Mouse (Mus musculus) thymus, adult 18-20 months (tissue): Measurements from ENCODE around the gene Golm1.
"Not testable (repeated sequence)": the region's sequence is repeated elsewhere in the genome, so short reads cannot be mapped to it uniquely, and the experiment has no call there.

Experiments used
- DNase-seq, 2 experiments: peaks; one replicate each; pipeline ENCODE4 v3.0.0; 2022; ENCODE audit warnings: mixed read lengths in 2 of 2

The Golm1 gene

GRCm38 (mm10) chr13:59675151-59676011, at the start of gene Golm1:
Golm1 (minus strand) TSS chr13:59675811.
- peak in 1 of 2 experiments; percentile 9 for DNase-seq

DNA sequence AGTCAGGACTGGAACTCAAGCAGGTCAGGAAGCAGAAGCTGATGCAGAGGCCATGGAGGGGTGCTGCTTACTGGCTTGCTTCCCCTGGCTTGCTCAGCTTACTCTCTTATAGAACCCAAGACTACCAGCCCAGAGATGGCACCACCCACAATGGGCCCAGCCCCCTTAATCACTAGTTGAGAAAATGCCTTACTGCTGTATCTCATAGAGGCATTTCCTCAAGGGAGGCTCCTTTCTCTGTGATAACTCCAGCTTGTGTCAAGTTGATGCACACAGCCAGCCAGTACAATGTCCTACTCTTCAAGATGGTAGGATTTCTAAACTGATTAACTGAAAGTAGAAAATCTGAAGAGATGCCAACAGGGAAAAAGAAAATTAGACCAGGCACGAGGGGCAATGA, 46.5 kb upstream of the Golm1 start:
- not testable (repeated sequence) for DNase-seq

DNA sequence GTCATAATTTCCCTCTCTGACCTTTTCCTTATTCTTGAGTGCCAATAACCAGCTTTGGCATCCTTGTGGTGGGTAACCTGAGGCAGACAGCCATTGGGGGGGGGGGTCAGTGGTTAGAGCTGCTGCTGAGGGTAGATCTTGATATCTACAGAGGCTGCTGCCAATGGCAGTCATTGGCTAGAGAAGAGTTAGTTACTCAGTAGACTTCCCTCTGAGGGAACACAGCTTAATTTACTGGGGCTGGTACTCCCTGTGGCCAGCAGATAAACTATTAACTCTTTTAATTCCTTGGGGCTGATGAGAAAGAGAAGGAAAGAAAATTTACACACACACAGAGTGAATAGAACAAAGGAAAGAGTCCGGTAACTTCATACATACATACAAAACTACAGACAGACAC, 43.9 kb upstream of the Golm1 start:
- no peak for DNase-seq

DNA sequence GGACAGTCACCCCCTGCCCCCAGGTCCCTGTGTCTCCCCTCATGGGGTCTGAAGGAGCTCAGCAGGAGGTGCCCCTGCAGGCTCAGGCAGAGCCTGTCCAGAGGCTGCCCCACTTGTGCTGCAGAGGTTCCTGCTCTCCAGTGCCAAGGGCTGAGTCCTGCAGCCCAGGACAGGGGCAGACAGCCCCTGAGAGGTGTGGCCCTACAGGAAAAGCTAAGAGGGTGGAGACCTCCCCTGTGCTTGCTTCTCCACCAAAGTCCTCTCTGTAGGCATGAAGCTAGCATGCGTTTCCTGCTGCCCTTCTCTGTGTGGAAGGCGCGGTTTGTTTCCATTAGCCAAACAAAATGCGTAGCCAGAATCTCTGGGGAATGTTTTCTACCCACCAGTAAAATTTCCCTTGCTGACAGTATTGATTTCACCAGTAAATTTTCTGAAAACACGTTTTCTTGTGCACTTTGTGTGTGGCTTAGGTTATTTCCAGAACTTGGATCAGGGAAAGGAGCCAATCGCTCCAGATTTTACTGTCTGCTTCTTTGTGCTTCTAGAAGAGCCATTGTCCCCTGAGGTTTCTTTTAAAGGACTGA, 43.3 kb upstream of the Golm1 start:
- not testable (repeated sequence) for DNase-seq

DNA sequence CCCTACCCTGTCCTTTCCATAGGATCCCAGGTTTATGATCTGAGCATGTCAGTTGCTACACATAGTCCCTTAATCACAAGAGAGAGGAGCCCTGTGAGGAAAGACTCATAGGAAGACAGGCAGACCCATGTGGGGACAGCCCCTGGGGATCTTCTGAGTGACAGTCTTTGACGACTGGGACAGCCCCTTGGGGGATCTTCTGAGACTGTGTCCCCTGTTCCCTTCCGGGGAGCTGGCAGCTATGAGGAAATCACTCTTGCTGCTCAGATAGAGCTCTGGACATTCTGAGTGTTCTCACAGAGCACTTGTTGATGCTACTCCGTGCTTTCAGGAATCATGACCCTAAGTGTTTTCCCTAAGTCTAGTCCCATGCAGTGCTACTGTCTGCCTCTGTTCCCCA, 38.1 kb upstream of the Golm1 start:
- no peak for DNase-seq

DNA sequence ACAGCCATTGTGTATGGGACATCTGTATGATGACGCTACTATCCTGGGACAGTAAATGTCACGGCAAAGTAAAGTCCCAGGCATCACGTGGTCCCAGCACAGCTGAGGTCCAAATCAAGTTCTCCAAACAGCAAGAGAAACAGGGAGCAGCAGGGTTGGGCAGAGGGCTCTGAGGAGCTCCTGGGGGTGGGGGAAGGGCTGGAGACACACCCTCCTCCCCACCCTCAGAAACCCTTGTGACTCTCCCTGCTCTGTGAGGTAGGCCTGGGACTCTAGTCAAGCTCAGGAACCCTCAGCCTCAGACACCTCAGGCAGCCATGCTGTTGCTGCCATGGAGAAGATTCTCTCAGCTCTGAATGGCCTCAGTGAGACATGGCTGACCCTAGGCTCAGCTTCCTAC, 36.4 kb upstream of the Golm1 start, which contains the start of gene Spata31d1b:
TSS of gene Spata31d1b (plus strand) at position 301 of the 400 bp plus-strand sequence.
- not testable (repeated sequence) for DNase-seq

DNA sequence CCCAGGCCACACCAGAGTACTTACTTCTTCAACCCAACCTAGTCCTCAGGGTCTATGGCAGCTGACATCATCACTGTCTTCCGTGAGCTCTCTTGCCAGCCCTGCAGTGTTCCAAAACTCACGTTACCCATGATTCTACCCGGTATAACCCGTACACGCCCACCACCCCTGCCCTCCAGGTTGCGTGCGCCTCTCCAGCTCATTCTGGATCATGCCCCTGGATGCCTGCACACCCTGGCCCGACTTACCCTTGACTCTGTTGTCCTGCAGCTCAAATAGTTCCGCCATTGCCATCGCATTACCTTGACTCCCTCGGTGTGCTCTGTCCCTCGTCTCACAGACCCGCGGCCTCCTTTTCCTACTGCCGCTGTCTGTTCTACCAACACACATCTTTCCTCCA, 34.6 kb upstream of the Golm1 start, which contains the start of gene Spata31d1a:
TSS of gene Spata31d1a (minus strand) at position 101 of the 400 bp plus-strand sequence.
- no peak for DNase-seq

GRCm38 (mm10) chr13:59704562-59704961, 29.0 kb upstream of the Golm1 start:
- DNase-seq: peak in 1 of 2 experiments; percentile 23

GRCm38 (mm10) chr13:59703514-59703913, 27.9 kb upstream of the Golm1 start:
- DNase-seq: no peak

DNA sequence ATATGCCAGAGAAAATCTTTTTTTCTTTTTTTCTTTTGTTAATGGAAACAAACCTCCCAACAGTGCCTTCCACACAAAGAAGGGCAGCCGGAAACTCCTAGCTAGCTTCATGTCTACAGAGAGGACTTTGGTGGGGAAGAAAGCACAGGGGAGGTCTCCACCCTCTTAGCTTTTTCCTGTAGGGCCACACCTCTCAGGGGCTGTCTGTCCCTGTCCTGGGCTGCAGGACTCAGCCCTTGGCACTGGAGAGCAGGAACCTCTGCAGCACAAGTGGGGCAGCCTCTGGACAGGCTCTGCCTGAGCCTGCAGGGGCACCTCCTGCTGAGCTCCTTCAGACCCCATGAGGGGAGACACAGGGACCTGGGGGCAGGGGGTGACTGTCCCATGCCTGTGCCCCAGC, 24.5 kb upstream of the Golm1 start:
- DNase-seq: not testable (repeated sequence)

- no peak for DNase-seq
Observed at GRCm38 (mm10) chr13:59699131-59699530, 23.5 kb upstream of the Golm1 start.

- peak in 1 of 2 experiments; percentile 12 for DNase-seq
Observed at GRCm38 (mm10) chr13:59695781-59696180, 20.2 kb upstream of the Golm1 start.

- DNase-seq: no peak
Observed at GRCm38 (mm10) chr13:59694008-59694407, 18.4 kb upstream of the Golm1 start, which contains the start of gene 4921517D22Rik. 4921517D22Rik (minus strand) TSS chr13:59694108.

DNA sequence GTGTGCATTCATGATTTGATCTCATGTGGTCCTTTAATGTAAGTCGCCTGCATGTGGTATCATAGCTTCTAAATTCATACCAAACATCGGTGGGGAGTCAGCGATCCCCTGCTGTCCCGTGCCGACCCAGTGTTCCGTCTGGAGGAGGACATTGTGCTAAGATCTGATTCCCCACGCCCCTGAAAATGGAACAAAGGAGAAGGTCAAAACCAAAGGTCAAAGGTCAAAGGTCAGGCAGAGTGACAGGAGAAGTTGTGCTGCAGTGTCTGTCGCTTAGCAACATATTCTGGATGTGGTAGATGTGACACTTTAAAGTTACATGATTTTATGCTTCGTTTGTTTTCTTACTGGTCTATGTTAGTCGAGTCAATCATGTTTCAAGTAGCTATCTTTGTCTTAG, 15.9 kb upstream of the Golm1 start:
- DNase-seq: no peak

- no peak for DNase-seq
Observed at GRCm38 (mm10) chr13:59690576-59690975, 15.0 kb upstream of the Golm1 start.

DNA sequence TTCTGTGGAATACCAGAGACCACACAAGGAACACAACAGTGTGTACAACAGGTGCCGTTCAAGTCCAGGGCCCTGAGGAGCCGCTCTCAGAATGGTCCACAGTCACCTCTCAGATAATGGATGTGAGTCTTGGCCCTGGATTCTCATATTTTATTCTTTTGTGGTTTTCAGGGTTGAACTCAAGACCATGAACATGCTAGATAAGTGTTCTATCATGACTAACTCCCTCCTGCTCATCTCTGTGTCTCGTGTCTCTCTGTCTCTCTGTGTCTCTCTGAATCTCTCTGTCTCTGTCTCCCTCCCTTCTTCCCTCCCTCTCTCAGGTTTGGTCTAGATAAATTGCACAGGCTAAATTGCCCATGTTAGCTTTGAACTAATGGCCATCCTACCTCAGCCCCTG, 14.2 kb upstream of the Golm1 start:
- DNase-seq: no peak

DNA sequence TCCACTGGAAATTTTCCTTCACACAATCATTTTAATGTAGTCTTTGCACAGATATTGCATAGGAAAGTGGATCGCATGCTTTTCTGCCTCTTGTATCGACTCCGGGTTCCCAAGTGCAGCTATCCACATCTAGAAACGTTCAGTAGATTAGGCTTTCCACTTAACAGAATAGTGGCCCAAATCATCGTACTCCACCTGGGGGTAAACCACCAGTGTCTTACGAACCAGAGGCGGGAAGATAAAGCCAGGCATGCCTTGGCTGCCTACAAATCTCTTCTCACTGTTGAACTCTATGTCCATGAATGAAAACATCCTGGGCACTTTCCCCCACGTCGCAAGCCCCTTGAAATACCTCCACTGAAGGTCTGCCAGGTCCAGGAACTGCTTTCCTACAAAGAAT, 13.7 kb upstream of the Golm1 start:
- no peak for DNase-seq

GRCm38 (mm10) chr13:59688338-59688770, 12.7 kb upstream of the Golm1 start:
- DNase-seq: no peak

DNA sequence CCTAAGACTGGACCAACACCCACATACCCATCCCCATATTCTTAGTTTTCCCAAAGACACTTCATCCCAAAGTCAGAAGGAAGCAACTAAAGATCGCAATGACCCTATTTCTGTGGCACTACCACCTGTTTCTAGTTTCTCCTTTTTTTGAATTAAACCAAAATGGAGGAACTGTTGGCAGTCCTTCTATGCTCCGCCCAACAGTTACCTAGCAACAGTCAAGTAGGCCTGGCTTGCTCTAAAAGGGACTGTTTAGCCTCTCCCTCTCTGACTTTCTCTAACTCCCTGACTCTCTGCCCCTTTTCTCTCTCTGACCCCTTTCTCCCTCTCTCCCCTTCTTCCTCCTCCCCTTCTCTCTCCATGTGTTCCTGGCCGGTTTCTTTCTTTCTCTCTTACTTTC, 9.6 kb upstream of the Golm1 start:
- DNase-seq: no peak

- no peak for DNase-seq
Observed at GRCm38 (mm10) chr13:59682629-59683028, 7.0 kb upstream of the Golm1 start.

GRCm38 (mm10) chr13:59679908-59680307, 4.3 kb upstream of the Golm1 start:
- DNase-seq: no peak

DNA sequence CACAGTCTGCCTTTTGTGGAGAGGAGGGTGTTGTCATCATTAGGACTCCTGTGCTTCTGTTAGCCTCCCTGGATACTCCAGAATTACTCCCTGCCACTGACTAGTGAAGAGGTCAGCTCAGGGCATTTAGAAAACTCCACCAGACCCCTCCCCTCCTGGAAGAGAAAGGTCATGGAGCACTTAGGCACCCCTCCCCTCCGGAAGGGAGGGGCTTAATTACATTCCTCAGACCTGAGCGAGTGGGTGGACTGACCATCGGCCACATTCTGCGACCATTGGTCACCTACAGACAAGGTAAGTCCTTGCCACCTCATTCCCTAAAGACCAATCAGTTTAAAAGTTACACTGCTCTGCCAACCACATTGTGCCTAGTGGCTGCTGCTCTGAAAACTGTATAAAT, 3.7 kb upstream of the Golm1 start:
- no peak for DNase-seq

DNA sequence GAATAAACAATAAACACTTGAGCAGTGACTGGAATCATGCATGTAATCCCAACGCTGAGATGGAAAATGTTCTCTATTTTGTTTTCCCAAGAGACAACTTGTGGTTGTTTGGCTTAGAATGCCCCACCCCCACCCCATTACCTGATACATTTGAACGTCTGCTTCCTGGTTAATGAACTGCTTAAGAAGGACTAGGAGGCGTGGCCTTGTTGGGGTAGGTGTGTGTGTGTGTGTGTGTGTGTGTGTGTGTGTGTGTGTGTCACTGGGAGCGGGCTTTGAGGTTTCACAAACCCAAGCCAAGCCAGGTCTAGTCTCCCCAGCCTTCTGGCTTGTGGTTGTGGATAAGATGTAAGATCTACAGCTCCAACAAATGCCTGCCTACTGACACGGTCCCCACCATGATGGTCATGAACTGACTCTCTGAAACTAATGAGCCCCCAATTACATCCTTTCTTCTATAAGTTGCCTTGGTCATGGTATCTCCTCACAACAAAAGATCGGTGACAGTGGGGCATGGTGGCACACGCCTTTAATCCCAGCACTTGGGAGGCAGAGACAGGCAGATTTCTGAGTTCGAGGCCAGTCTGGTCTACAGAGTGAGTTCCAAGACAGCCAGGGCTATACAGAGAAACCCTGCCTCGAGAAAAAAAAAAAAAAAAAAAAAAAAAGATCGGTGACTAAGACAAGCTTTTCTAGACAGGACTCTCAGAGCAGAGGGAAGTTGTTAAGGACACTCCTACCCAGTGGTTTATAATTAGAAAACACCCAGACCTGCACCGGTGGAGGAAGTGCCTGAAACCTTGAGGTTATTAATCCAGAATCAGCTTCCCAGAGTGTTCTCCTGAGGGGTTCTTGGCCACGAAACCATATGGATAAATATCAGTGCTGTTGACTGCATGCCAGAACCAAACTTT, 962 bp upstream of the Golm1 start:
- no peak for DNase-seq
